Mouse (Mus musculus): ENCODE measurements around the gene Prdx5.

Gene Prdx5

GRCm38 (mm10) chr19:6937541-6938465 lies 27.9 kb upstream of the Prdx5 start:
- no peak for DNase-seq (ENCODE audit: low spot score)

GRCm38 (mm10) chr19:6936299-6936698 lies 26.4 kb upstream of the Prdx5 start:
- no peak for DNase-seq (ENCODE audit: low spot score)

GRCm38 (mm10) chr19:6934195-6934977 lies 24.5 kb upstream of the Prdx5 start, which contains the start of gene Kcnk4:
Gene Kcnk4 (minus strand): TSS chr19:6934515.
- no peak for DNase-seq (ENCODE audit: low spot score)

- no peak for DNase-seq (ENCODE audit: low spot score)
These were observed 23.7 kb upstream of the Prdx5 start for GRCm38 (mm10) chr19:6933436-6934194.

- DNase-seq (ENCODE audit: low spot score) = no peak
These were observed 23.2 kb upstream of the Prdx5 start for GRCm38 (mm10) chr19:6933102-6933435.

- DNase-seq (ENCODE audit: low spot score) = no peak
These were observed 22.1 kb upstream of the Prdx5 start for GRCm38 (mm10) chr19:6932018-6932417.

GRCm38 (mm10) chr19:6931002-6931401 lies 21.1 kb upstream of the Prdx5 start:
- DNase-seq (ENCODE audit: low spot score) = no peak

- no peak for DNase-seq (ENCODE audit: low spot score)
These were observed 18.2 kb upstream of the Prdx5 start for GRCm38 (mm10) chr19:6928080-6928479.

- peak; percentile 44 for DNase-seq (ENCODE audit: low spot score)
These were observed 16.8 kb upstream of the Prdx5 start for GRCm38 (mm10) chr19:6926559-6927255.

- no peak for DNase-seq (ENCODE audit: low spot score)
These were observed 15.9 kb upstream of the Prdx5 start for GRCm38 (mm10) chr19:6925611-6926329.

- DNase-seq (ENCODE audit: low spot score) = no peak
These were observed 15.3 kb upstream of the Prdx5 start, which contains the start of gene Catsperz for GRCm38 (mm10) chr19:6925307-6925573. Gene Catsperz (minus strand): TSS chr19:6925380.

GRCm38 (mm10) chr19:6924461-6925306 lies 14.8 kb upstream of the Prdx5 start:
- peak; percentile 77 for DNase-seq (ENCODE audit: low spot score)

GRCm38 (mm10) chr19:6922901-6923735 lies 13.2 kb upstream of the Prdx5 start:
- no peak for DNase-seq (ENCODE audit: low spot score)

- DNase-seq (ENCODE audit: low spot score) = peak; percentile 100
These were observed 12.0 kb upstream of the Prdx5 start, which contains the start of gene Esrra for GRCm38 (mm10) chr19:6921647-6922567. Gene Esrra (minus strand): TSS chr19:6921813.

GRCm38 (mm10) chr19:6920741-6921636 lies 11.1 kb upstream of the Prdx5 start:
- DNase-seq (ENCODE audit: low spot score) = peak; percentile 66

- DNase-seq (ENCODE audit: low spot score) = peak; percentile 62
These were observed 10.2 kb upstream of the Prdx5 start for GRCm38 (mm10) chr19:6919876-6920740.

Data from testis, postnatal 14 days (tissue).